Mouse (Mus musculus): ENCODE results near the gene Cd2bp2.

DNA sequence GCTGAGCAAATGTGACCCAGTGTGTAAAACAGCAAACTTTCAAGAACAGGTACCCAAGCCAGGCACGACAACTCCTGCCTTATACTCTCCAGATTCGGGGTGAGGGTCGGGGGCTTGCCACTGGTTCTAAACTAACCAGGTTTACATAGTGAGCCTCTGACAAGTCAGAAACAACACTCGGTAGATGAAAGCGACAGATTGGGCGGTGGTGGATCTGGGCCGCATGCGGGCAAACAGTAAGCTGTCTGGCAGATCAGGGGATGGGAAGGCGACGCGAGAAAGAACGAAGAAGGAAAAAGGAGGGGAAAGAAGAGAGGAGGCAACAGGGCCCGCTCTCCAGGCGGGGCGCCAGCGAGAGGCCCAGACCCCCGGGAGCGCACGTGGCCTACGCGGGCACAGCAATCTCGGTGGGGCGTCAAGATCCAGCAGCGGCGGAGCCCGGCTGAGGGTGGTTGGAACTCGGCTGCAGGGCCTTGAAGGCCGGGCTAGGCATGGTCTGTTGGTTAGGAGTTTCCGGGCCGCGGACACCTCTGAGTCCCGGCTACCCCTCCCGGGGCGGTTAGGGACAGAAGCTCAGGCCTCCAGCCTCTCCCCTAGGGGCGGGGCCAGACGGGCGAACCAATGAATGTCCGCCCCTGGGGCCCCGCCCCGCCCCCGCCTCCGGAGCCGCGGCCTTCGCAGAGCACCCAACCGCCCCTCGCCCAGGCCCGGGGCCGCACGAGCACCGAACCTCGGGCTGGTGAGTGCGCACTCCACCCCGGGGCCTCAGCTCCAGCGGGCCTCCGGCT lies 48.2 kb upstream of the Cd2bp2 start, which contains the start of gene Zfp771:
- TF ChIP-seq GATA1 (IDR thresholded peaks at IDR 0.05; ENCODE audit: borderline replicate concordance, low read length) = no peak
- no peak for TF ChIP-seq FLI1 (IDR thresholded peaks at IDR 0.05; ENCODE audit: low read length)

Data from megakaryocyte, embryonic 14.5 days (primary cell).